Mouse (Mus musculus) forebrain, embryonic 13.5 days (tissue): ENCODE measurements around the gene Olfr157. TPM values are rescaled to one million over a fixed set of nuclear protein-coding genes. Genes with fewer than 3 reads are reported as not detected.
A peak's percentile ranks its signal among the peaks of the same experiment; 100 is the strongest.

Experiments
- ATAC-seq: fragments of 200-750 bp; cut with Nextera tagmentation; 2 replicates; pipeline ENCODE4 v1.8.0; 2017
- H3K27ac ChIP-seq: fragments of 300-500 bp; sonication (generic); 2 replicates; pipeline ENCODE4 v1.5.1; 2015; ENCODE audit warnings: inconsistent platforms, mild to moderate bottlenecking, moderate library complexity
- H3K27me3 ChIP-seq: fragments of 300-500 bp; sonication (generic); 2 replicates; pipeline ENCODE4 v1.6.1; 2015; ENCODE audit warnings: mild to moderate bottlenecking, inconsistent platforms
- H3K36me3 ChIP-seq: fragments of 300-500 bp; sonication (generic); 2 replicates; pipeline ENCODE4 v1.6.1; 2015; ENCODE audit warnings: mild to moderate bottlenecking, inconsistent platforms; ENCODE audit not compliant: poor library complexity, severe bottlenecking
- H3K4me1 ChIP-seq: fragments of 300-500 bp; sonication (generic); 2 replicates; pipeline ENCODE4 v1.6.1; 2015; ENCODE audit warnings: inconsistent platforms
- H3K4me2 ChIP-seq: fragments of 300-500 bp; sonication (generic); 2 replicates; pipeline ENCODE4 v1.6.1; 2015; ENCODE audit warnings: inconsistent platforms, mild to moderate bottlenecking, moderate library complexity
- H3K4me3 ChIP-seq: fragments of 300-500 bp; sonication (generic); 2 replicates; pipeline ENCODE4 v1.5.1; 2015; ENCODE audit warnings: mild to moderate bottlenecking, inconsistent platforms
- H3K9ac ChIP-seq: fragments of 300-500 bp; sonication (generic); 2 replicates; pipeline ENCODE4 v1.6.1; 2015; ENCODE audit warnings: mild to moderate bottlenecking, inconsistent platforms
- H3K9me3 ChIP-seq: fragments of 300-500 bp; sonication (generic); replicated peaks from 2 replicates; pipeline ENCODE4 v1.6.1; 2016; ENCODE audit warnings: inconsistent platforms
- WGBS: fragments of 180-500 bp; shearing (Covaris S2); methylation state at CpG from one replicate; pipeline ENCODE4 v1.1.7; 2015; 5-methylcytosine and 5-hydroxymethylcytosine counted together
- polyA plus RNA-seq: library from polyadenylated mRNA; unstranded; fragments of >200 nt; fragmentation: Nextera tagmentation; extraction: Ambion mirVana; gene quantifications from 2 replicates; pipeline ENCODE4 v1.2.1, GENCODE M21; 2015

Gene Olfr157
- polyA plus RNA-seq, result not detected in 2 replicates

- H3K27me3 ChIP-seq, result no peaks in the 10 kb centered on the region
- no peaks in the 10 kb centered on the region for H3K4me1 ChIP-seq
- no peak within 1 kb of the TSS for H3K27ac ChIP-seq
- no peak within 1 kb of the TSS for H3K4me3 ChIP-seq
- no peak within 1 kb of the TSS for H3K9ac ChIP-seq
- H3K9me3 ChIP-seq, result no peaks in the 10 kb centered on the region
- no peak for ATAC-seq
- H3K36me3 ChIP-seq, result no peaks in the 10 kb centered on the region
- H3K4me2 ChIP-seq, result no peak within 1 kb of the TSS
- 81% methylated on average over 1 of the region's 1 CpGs for WGBS
These were observed at the start of gene Olfr157 for GRCm38 (mm10) chr4:43840101-43840500. Gene Olfr157 (minus strand): TSS chr4:43840201.

GRCm38 (mm10) chr4:43884196-43884595 lies 44.2 kb upstream of the Olfr157 start:
- H3K9ac ChIP-seq, result 0 out of 2 replicates have a peak overlapping the region, but pooled peaks have one; percentile 34
- H3K27ac ChIP-seq, result no peak overlapping the region; the same call in 1 of the 2 replicates
- ATAC-seq, result no peak
- no peaks in the 10 kb centered on the region for H3K27me3 ChIP-seq
- H3K4me3 ChIP-seq, result no peak overlapping the region
- no peaks in the 10 kb centered on the region for H3K36me3 ChIP-seq
- H3K9me3 ChIP-seq, result no peaks in the 10 kb centered on the region
- H3K4me1 ChIP-seq, result peaks cover 27% of the 10 kb centered on the region
- 25% methylated on average over 4 of the region's 4 CpGs for WGBS
- H3K4me2 ChIP-seq, result no peak overlapping the region

GRCm38 (mm10) chr4:43879566-43879965 lies 39.6 kb upstream of the Olfr157 start:
- peaks cover 39% of the 10 kb centered on the region for H3K4me1 ChIP-seq
- no peaks in the 10 kb centered on the region for H3K27me3 ChIP-seq
- 80% methylated on average over 6 of the region's 6 CpGs for WGBS
- H3K36me3 ChIP-seq, result no peaks in the 10 kb centered on the region
- H3K4me3 ChIP-seq, result no peak overlapping the region
- H3K9ac ChIP-seq, result no peak overlapping the region
- no peaks in the 10 kb centered on the region for H3K9me3 ChIP-seq
- ATAC-seq, result no peak
- no peak overlapping the region for H3K27ac ChIP-seq
- H3K4me2 ChIP-seq, result no peak overlapping the region

GRCm38 (mm10) chr4:43878121-43878776 lies 38.2 kb upstream of the Olfr157 start:
- H3K27ac ChIP-seq, result no peak overlapping the region
- H3K4me2 ChIP-seq, result no peak overlapping the region

GRCm38 (mm10) chr4:43877230-43877629 lies 37.2 kb upstream of the Olfr157 start:
- H3K4me2 ChIP-seq, result no peak overlapping the region

More at GRCm38 (mm10) chr4:43878121-43878776, 38.2 kb upstream of the Olfr157 start:
- H3K9me3 ChIP-seq, result peaks cover under 1% of the 10 kb centered on the region; the same call in 1 of the 2 replicates
- H3K9ac ChIP-seq, result no peak overlapping the region
- H3K27me3 ChIP-seq, result no peaks in the 10 kb centered on the region
- H3K4me1 ChIP-seq, result peaks cover 29% of the 10 kb centered on the region
- H3K36me3 ChIP-seq, result no peaks in the 10 kb centered on the region
- WGBS, result 46% methylated on average over 5 of the region's 5 CpGs
- no peak overlapping the region for H3K4me3 ChIP-seq
- ATAC-seq, result no peak

GRCm38 (mm10) chr4:43875919-43876411 lies 36.0 kb upstream of the Olfr157 start:
- peak; percentile 55 for ATAC-seq
- Histone ChIP-seq H3K4me1 (peaks cover 29% of the 10 kb centered on the region), H3K27me3 (no peaks in the 10 kb centered on the region), H3K9ac (peak overlapping the region; percentile 84), H3K4me3 (peak overlapping the region; percentile 89), H3K27ac (peak overlapping the region; percentile 62; the same call in 1 of the 2 replicates), H3K4me2 (peak overlapping the region; percentile 94), H3K36me3 (no peaks in the 10 kb centered on the region), H3K9me3 (peaks cover 4% of the 10 kb centered on the region; the same call in 1 of the 2 replicates)
- WGBS, result under 1% methylated on average over 20 of the region's 20 CpGs

More at GRCm38 (mm10) chr4:43877230-43877629, 37.2 kb upstream of the Olfr157 start:
- H3K36me3 ChIP-seq, result no peaks in the 10 kb centered on the region
- 97% methylated on average over 1 of the region's 1 CpGs for WGBS
- H3K9ac ChIP-seq, result no peak overlapping the region
- no peak overlapping the region for H3K27ac ChIP-seq
- H3K27me3 ChIP-seq, result no peaks in the 10 kb centered on the region
- H3K9me3 ChIP-seq, result peaks cover 4% of the 10 kb centered on the region; the same call in 1 of the 2 replicates
- H3K4me3 ChIP-seq, result no peak overlapping the region
- ATAC-seq, result no peak
- H3K4me1 ChIP-seq, result peaks cover 29% of the 10 kb centered on the region

GRCm38 (mm10) chr4:43875160-43875918 lies 35.3 kb upstream of the Olfr157 start, which contains the start of gene Reck:
Gene Reck (plus strand): TSS chr4:43875530.
- under 1% methylated on average over 65 of the region's 73 CpGs for WGBS

GRCm38 (mm10) chr4:43874501-43874900 lies 34.5 kb upstream of the Olfr157 start:
- peak overlapping the region; percentile 84; the same call in 1 of the 2 replicates for H3K9ac ChIP-seq
- H3K27ac ChIP-seq, result peak overlapping the region; percentile 62; the same call in 1 of the 2 replicates

More at GRCm38 (mm10) chr4:43875160-43875918, 35.3 kb upstream of the Olfr157 start, which contains the start of gene Reck:
- Histone ChIP-seq H3K4me2 (peak within 1 kb of the TSS; percentile 94), H3K27me3 (no peaks in the 10 kb centered on the region), H3K9ac (peak within 1 kb of the TSS; percentile 84), H3K9me3 (peaks cover 4% of the 10 kb centered on the region; the same call in 1 of the 2 replicates), H3K4me3 (peak within 1 kb of the TSS; percentile 89), H3K4me1 (peaks cover 29% of the 10 kb centered on the region), H3K36me3 (no peaks in the 10 kb centered on the region), H3K27ac (peak within 1 kb of the TSS; percentile 62)
- ATAC-seq, result peak; percentile 95

GRCm38 (mm10) chr4:43869821-43870220 lies 29.8 kb upstream of the Olfr157 start:
- H3K9me3 ChIP-seq, result peaks cover 4% of the 10 kb centered on the region; the same call in 1 of the 2 replicates
- H3K36me3 ChIP-seq, result no peaks in the 10 kb centered on the region
- H3K27me3 ChIP-seq, result no peaks in the 10 kb centered on the region
- H3K27ac ChIP-seq, result no peak overlapping the region
- peaks cover 5% of the 10 kb centered on the region for H3K4me1 ChIP-seq
- no peak overlapping the region for H3K9ac ChIP-seq
- no peak overlapping the region for H3K4me3 ChIP-seq
- ATAC-seq, result no peak
- no peak overlapping the region for H3K4me2 ChIP-seq
- WGBS, result 88% methylated on average over 10 of the region's 10 CpGs

More at GRCm38 (mm10) chr4:43874501-43874900, 34.5 kb upstream of the Olfr157 start:
- Histone ChIP-seq H3K4me1 (peaks cover 29% of the 10 kb centered on the region), H3K4me3 (peak overlapping the region; percentile 89), H3K36me3 (no peaks in the 10 kb centered on the region), H3K4me2 (peak overlapping the region; percentile 94), H3K9me3 (peaks cover 4% of the 10 kb centered on the region; the same call in 1 of the 2 replicates), H3K27me3 (no peaks in the 10 kb centered on the region)
- no peak for ATAC-seq
- 35% methylated on average over 7 of the region's 7 CpGs for WGBS

- Histone ChIP-seq H3K4me3 (no peak overlapping the region), H3K36me3 (no peaks in the 10 kb centered on the region), H3K27ac (no peak overlapping the region), H3K4me1 (no peaks in the 10 kb centered on the region), H3K4me2 (no peak overlapping the region), H3K9me3 (no peaks in the 10 kb centered on the region), H3K9ac (no peak overlapping the region), H3K27me3 (no peaks in the 10 kb centered on the region)
- no peak for ATAC-seq
- 61% methylated on average over 4 of the region's 4 CpGs for WGBS
These were observed 23.3 kb upstream of the Olfr157 start for GRCm38 (mm10) chr4:43863298-43863697.

- ATAC-seq, result 0 out of 2 replicates have a peak, but pooled peaks have one; percentile 27
These were observed 20.9 kb upstream of the Olfr157 start for GRCm38 (mm10) chr4:43860744-43861519.

More at GRCm38 (mm10) chr4:43860744-43861519, 20.9 kb upstream of the Olfr157 start:
- Histone ChIP-seq H3K4me3 (no peak overlapping the region), H3K9me3 (no peaks in the 10 kb centered on the region), H3K4me2 (no peak overlapping the region), H3K27ac (no peak overlapping the region), H3K9ac (no peak overlapping the region), H3K36me3 (no peaks in the 10 kb centered on the region), H3K4me1 (no peaks in the 10 kb centered on the region), H3K27me3 (no peaks in the 10 kb centered on the region)
- 14% methylated on average over 14 of the region's 14 CpGs for WGBS
